Mouse (Mus musculus): ENCODE data around the gene Rftn1.

DNA sequence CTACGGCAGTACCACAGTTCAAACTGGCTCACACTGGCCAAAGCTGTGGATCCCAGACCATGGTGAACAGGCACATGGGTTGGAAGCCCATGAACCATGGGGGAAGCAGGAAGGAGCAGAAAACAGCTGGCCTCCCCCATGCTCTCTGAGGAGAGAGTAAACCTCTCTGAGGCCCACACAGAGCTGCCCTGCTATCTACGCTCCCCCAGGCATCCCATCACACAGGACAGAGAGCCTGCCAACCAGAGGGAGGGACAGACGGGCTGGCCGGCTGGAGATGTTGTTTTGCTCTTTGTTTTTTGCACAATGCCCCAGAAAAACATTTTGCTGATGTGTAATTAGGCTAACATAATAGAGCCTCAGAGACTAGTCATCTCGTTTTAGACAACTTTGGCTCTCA, 171.4 kb downstream of the Rftn1 start:
- TF ChIP-seq CTCF (IDR thresholded peaks at IDR 0.05; ENCODE audit: borderline replicate concordance, insufficient read depth, low read depth, low read length) (no peak), POLR2A (IDR thresholded peaks at IDR 0.05; ENCODE audit: borderline replicate concordance, insufficient read depth, low read length) (no peak)
